Mouse (Mus musculus) hindbrain, embryonic 14.5 days (tissue): ENCODE data around the gene Dcp1a. TPM values are rescaled to one million over a fixed set of nuclear protein-coding genes. Genes with fewer than 3 reads are reported as not detected.
"Not testable (repeated sequence)": the region's sequence is repeated elsewhere in the genome, so short reads cannot be mapped to it uniquely, and the experiment has no call there.

Experiments
- ATAC-seq: fragments of 200-750 bp; cut with Nextera tagmentation; 2 replicates; pipeline ENCODE4 v1.8.0; 2017; ENCODE audit warnings: moderate number of reproducible peaks, mild to moderate bottlenecking, moderate TSS enrichment, moderate library complexity; ENCODE audit not compliant: low FRiP score
- DNase-seq: peaks from one replicate; pipeline ENCODE4 v3.0.0-alpha.2; 2015; ENCODE audit warnings: low spot score
- H3K27ac ChIP-seq: fragments of 300-500 bp; sonication (generic); 2 replicates; pipeline ENCODE4 v1.5.1; 2014; ENCODE audit warnings: mild to moderate bottlenecking, moderate library complexity
- H3K27me3 ChIP-seq: fragments of 300-500 bp; sonication (generic); 2 replicates; pipeline ENCODE4 v1.6.1; 2014; ENCODE audit warnings: mild to moderate bottlenecking, low read length, mixed read lengths; ENCODE audit not compliant: control insufficient read depth, insufficient read depth
- H3K36me3 ChIP-seq: fragments of 300-500 bp; sonication (generic); replicated peaks from 2 replicates; pipeline ENCODE4 v1.6.1; 2014; ENCODE audit not compliant: control insufficient read depth, insufficient read depth
- H3K4me1 ChIP-seq: fragments of 300-500 bp; sonication (generic); replicated peaks from 2 replicates; pipeline ENCODE4 v1.6.1; 2014; ENCODE audit warnings: antibody characterized with exemption, low read length, mixed read lengths; ENCODE audit not compliant: control insufficient read depth, insufficient read depth
- H3K4me2 ChIP-seq: fragments of 300-500 bp; sonication (generic); replicated peaks from 2 replicates; pipeline ENCODE4 v1.6.1; 2014; ENCODE audit warnings: mild to moderate bottlenecking, moderate library complexity
- H3K4me3 ChIP-seq: fragments of 300-500 bp; sonication (generic); replicated peaks from 2 replicates; pipeline ENCODE4 v1.5.1; 2014; ENCODE audit warnings: mild to moderate bottlenecking, low read length
- H3K9ac ChIP-seq: fragments of 300-500 bp; sonication (generic); 2 replicates; pipeline ENCODE4 v1.6.1; 2014
- H3K9me3 ChIP-seq: fragments of 300-500 bp; sonication (generic); 2 replicates; pipeline ENCODE4 v1.6.1; 2016; ENCODE audit warnings: low read length; ENCODE audit not compliant: control insufficient read depth
- WGBS: fragments of 180-500 bp; shearing (Covaris S2); extraction: QIAGEN DNeasy Blood & Tissue Kit; methylation state at CpG from one replicate; pipeline ENCODE4 v1.1.7; 2014; 5-methylcytosine and 5-hydroxymethylcytosine counted together
- polyA plus RNA-seq: library from polyadenylated mRNA; unstranded; fragments of >200 nt; fragmentation: Nextera tagmentation; extraction: Ambion mirVana; gene quantifications from 2 replicates; pipeline ENCODE4 v1.2.1, GENCODE M21; 2014

Dcp1a gene
- polyA plus RNA-seq, 1 experiment from 2014 or later, result 16.1 TPM

- no peak overlapping the region for H3K27ac ChIP-seq
- WGBS, result 73% methylated on average over 5 of the region's 5 CpGs
- ATAC-seq (no peak), DNase-seq (no peak)
- no peak overlapping the region for H3K4me2 ChIP-seq
- peaks cover 5% of the 10 kb centered on the region; the same call in 1 of the 2 replicates for H3K4me1 ChIP-seq
- no peaks in the 10 kb centered on the region for H3K27me3 ChIP-seq
- H3K9me3 ChIP-seq, result no peaks in the 10 kb centered on the region
- H3K36me3 ChIP-seq, result peaks cover 16% of the 10 kb centered on the region
- H3K9ac ChIP-seq, result no peak overlapping the region
- no peak overlapping the region for H3K4me3 ChIP-seq
Measured at GRCm38 (mm10) chr14:30531431-30531830, 52.1 kb downstream of the Dcp1a start.

- ATAC-seq (no peak), DNase-seq (no peak)
- Histone ChIP-seq H3K27ac (no peak overlapping the region), H3K9ac (no peak overlapping the region), H3K4me2 (no peak overlapping the region), H3K4me3 (no peak overlapping the region), H3K36me3 (peaks cover 13% of the 10 kb centered on the region), H3K9me3 (no peaks in the 10 kb centered on the region), H3K27me3 (no peaks in the 10 kb centered on the region), H3K4me1 (peaks cover 5% of the 10 kb centered on the region; the same call in 1 of the 2 replicates)
- 88% methylated on average over 6 of the region's 6 CpGs for WGBS
Measured at GRCm38 (mm10) chr14:30531896-30532295, 52.6 kb downstream of the Dcp1a start.

DNA sequence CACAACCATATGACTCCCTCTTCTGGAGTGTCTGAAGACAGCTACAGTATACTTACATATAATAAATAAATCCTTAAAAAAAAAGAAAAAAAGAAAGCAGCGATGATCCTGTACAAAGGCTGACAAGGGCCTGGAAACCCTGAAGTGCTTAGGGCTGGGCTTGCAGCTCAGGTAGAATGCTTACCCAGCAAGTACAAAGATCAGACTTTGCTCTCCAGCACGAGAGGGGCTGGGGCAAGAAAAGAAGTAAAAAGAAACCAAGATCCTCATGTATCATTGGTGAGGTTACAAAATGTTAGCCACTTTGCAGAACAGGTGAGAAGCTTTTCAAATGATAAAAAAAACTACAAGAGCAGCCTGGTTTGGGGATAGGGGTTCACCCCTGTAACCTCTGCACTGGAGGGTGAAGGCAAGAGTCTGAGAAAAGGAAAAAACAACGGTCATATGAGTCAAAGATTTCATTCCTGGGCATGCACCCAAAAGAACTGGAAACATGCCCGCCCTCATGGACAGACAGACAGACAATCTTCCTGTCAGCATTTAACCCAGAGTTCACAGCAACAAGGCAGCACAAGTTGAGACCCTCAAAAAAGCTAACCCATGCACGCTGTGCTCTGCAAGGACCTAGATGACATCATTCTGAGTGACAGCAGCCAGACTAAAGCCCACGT, 54.6 kb downstream of the Dcp1a start:
- H3K27me3 ChIP-seq, result no peaks in the 10 kb centered on the region
- ATAC-seq, result no peak
- 78% methylated on average over 6 of the region's 6 CpGs for WGBS
- H3K4me3 ChIP-seq, result no peak overlapping the region
- H3K4me2 ChIP-seq, result no peak overlapping the region
- H3K27ac ChIP-seq, result no peak overlapping the region
- DNase-seq, result no peak
- peaks cover 5% of the 10 kb centered on the region; the same call in 1 of the 2 replicates for H3K4me1 ChIP-seq
- H3K9ac ChIP-seq, result no peak overlapping the region
- no peaks in the 10 kb centered on the region for H3K9me3 ChIP-seq
- H3K36me3 ChIP-seq, result no peaks in the 10 kb centered on the region

DNA sequence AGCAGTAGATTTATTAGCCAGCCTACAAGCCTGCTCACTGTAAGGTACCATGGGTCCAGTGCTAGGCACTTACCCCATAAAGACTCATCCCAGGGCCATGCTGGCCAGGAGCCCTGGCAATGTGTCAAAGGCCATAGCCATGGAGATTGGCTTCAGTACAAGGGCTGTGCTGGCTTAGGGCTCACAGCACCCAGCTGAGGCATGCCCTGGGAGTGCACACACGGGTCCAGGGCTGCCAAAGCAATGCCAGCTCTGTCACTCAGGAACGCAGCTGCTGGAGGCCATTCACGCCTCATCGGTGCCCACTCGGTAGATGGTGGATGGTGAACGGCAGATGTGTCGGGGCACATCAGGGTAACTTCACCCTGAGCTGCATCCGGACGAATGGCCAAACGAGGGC, 62.2 kb downstream of the Dcp1a start:
- H3K27me3 ChIP-seq, result no peaks in the 10 kb centered on the region
- H3K36me3 ChIP-seq, result no peaks in the 10 kb centered on the region
- H3K9ac ChIP-seq, result no peak overlapping the region
- H3K27ac ChIP-seq, result no peak overlapping the region
- peak; percentile 69 for DNase-seq
- H3K4me3 ChIP-seq, result no peak overlapping the region
- H3K9me3 ChIP-seq, result no peaks in the 10 kb centered on the region
- ATAC-seq, result peak; percentile 77; the same call in 1 of the 2 replicates
- WGBS, result 58% methylated on average over 10 of the region's 10 CpGs
- no peak overlapping the region for H3K4me2 ChIP-seq
- 0 out of 2 replicates have a peak, but pooled peaks cover 7% of the 10 kb centered on the region for H3K4me1 ChIP-seq

- H3K27me3 ChIP-seq, H3K4me2 ChIP-seq, H3K4me3 ChIP-seq, H3K9me3 ChIP-seq, H3K9ac ChIP-seq, H3K36me3 ChIP-seq, H3K27ac ChIP-seq, DNase-seq, ATAC-seq: not testable (repeated sequence)
- 87% methylated on average over 5 of the region's 5 CpGs for WGBS
- peaks cover 12% of the 10 kb centered on the region; the same call in 1 of the 2 replicates for H3K4me1 ChIP-seq
Measured at GRCm38 (mm10) chr14:30543331-30543730, 64.0 kb downstream of the Dcp1a start.

GRCm38 (mm10) chr14:30548131-30548720, 68.9 kb downstream of the Dcp1a start, which contains the start of gene Tkt:
Tkt (plus strand) TSS chr14:30548359.
- Histone ChIP-seq H3K9me3 (no peaks in the 10 kb centered on the region), H3K27me3 (no peaks in the 10 kb centered on the region), H3K9ac (peak within 1 kb of the TSS; percentile 86), H3K4me3 (peak within 1 kb of the TSS; percentile 62), H3K36me3 (no peaks in the 10 kb centered on the region), H3K4me2 (peak within 1 kb of the TSS; percentile 75), H3K27ac (peak within 1 kb of the TSS; percentile 91), H3K4me1 (peaks cover 26% of the 10 kb centered on the region)
- DNase-seq (peak; percentile 41), ATAC-seq (peak; percentile 52)
- WGBS, result 28% methylated on average over 8 of the region's 8 CpGs

DNA sequence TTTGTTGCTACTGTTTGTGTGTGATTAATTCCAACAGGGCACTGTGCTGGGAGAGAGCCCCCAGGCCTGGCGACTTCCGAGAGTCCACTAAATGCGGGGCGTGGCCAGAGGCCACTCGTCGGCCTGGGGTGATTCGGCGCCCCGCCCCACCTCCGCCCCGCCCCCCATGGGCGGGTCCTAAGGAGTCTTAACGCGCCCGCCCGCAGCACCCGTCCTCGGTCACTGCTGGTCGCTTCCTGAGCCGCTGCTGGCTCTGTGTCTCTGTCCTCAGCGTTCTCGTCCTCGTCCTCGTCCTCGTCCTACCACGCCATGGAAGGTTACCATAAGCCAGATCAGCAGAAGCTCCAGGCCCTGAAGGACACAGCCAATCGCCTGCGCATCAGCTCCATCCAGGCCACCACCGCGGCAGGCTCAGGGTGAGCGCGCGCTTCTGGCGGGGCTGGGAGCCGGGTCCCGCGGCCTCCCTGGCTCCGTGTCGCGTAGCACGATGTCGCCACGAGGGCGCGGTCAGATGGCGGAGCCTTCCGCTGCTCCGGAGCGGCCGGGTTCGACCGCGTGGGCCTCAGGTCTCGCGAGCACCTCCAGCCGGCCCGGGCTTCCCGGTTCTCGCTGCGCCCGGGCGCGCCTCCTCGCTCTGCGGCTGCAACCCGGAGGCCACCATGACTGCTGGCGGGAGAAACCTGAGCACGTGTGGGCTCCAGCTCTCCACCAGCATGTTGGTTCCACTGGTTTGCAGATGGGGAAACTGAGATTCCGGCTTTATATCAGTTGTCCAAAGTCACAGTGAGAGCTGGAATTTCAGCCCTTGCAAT, 69.8 kb downstream of the Dcp1a start:
- ATAC-seq, result peak; percentile 93
- H3K4me2 ChIP-seq, result peak overlapping the region; percentile 75
- H3K9me3 ChIP-seq, result no peaks in the 10 kb centered on the region
- peak overlapping the region; percentile 86 for H3K9ac ChIP-seq
- peak; percentile 90 for DNase-seq
- H3K36me3 ChIP-seq, result no peaks in the 10 kb centered on the region
- H3K27me3 ChIP-seq, result no peaks in the 10 kb centered on the region
- H3K27ac ChIP-seq, result peak overlapping the region; percentile 91
- H3K4me3 ChIP-seq, result peak overlapping the region; percentile 62
- under 1% methylated on average over 67 of the region's 69 CpGs for WGBS
- H3K4me1 ChIP-seq, result peaks cover 26% of the 10 kb centered on the region

DNA sequence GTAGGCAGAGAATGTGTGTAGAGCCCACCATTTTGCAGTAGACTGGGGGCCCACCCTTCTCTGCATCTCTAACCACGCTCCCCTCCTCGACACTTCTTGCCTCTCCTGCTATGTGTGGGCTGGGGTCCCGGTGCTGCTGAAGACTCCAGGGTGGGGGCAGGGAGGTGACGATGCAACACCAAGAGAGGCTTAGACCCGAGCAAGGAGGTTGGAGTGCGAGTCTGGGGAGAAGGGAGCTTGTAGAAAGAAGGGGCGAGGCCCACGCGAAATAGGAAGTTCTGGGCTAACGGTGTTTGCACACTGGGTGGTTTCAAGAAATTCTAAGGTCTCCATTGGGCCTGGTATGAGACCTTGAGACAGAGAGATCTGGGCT, 70.4 kb downstream of the Dcp1a start:
- H3K4me2 ChIP-seq, result peak overlapping the region; percentile 75
- no peaks in the 10 kb centered on the region for H3K27me3 ChIP-seq
- H3K9ac ChIP-seq, result peak overlapping the region; percentile 86
- H3K27ac ChIP-seq, result peak overlapping the region; percentile 91
- peak overlapping the region; percentile 62 for H3K4me3 ChIP-seq
- no peaks in the 10 kb centered on the region for H3K9me3 ChIP-seq
- no peaks in the 10 kb centered on the region for H3K36me3 ChIP-seq
- 0% methylated on average over 10 of the region's 10 CpGs for WGBS
- DNase-seq, result no peak
- H3K4me1 ChIP-seq, result peaks cover 26% of the 10 kb centered on the region
- peak; percentile 9; the same call in 1 of the 2 replicates for ATAC-seq
